Mouse (Mus musculus) spleen, embryonic (tissue): ENCODE data around the gene Polr1b.

Experiments
- CTCF ChIA-PET: fragments of 350-600 bp; sonication (Branson Sonifier 250); formaldehyde crosslinking; loops from one replicate; lab custom pipeline; 2022; lab: Charles Lee

Polr1b gene

DNA sequence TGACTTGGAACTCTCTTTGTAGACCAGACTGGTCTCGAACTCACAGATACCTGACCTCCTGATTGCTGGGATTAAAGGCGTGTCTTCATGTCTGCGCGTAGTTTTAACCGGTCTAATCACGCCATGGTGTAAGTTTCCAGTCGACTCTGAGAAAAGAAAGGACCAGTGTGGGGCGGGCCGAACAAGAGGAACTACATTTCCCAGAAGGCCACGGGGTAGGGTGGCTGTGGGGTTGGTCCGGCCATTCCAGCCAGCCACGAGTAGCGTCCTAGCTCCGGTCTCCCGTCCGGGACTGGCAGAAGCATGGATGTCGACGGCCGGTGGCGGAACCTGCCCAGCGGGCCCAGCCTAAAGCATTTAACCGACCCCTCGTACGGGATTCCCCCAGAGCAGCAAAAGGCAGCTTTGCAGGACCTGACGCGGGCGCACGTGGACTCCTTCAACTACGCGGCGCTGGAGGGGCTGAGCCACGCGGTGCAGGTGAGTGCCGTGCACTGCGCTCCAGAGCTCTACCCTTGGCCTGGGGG lies at the start of gene Polr1b:
Gene Polr1b (plus strand): TSS at position 212 of the 527 bp plus-strand sequence.
- CTCF ChIA-PET: no interaction called here

DNA sequence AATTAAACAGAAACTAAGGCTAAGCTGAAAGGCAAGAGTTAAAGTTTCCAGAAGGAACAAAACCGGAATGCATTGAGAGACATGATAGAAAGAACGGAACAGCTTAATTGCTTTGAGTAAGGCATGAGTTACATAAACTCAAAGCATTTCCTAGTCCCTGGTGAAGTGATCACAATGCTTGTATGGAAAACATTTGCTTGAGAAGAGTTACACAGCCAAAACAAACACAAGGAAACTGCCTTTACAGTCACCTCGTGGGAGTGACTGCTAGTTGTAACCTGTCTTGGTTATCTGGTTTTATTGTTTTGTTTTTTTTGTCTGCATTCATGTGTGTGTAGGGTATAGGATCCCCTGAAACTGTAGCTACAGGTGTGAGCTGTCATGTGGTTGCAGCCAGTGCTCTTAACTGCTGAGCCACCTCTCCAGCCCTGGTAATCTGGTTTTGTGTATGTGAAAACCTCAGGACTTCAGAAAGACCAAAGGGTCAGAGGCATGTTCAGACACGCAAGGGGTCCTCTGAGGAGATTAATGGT lies 48.3 kb upstream of the Polr1b start:
- CTCF ChIA-PET: no interaction called here

DNA sequence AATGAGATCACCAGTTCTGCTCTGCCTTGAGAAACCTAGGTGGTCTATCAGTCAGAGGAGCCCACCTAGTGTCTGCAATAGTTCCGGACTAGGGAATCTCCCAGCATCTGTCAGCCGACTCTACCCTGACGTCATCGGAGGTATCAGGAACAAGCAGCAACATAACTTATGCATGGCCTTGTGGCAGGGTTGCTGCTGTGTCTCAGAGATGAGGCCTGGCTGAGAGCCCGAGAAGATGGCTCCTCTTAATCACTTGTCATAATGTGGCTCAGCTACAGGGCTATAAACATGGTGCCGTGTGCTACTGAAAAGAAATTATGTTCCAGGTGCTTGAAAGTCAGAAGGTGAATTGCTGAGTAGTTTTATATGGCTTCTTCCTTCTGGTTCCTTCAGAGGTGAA lies 45.1 kb upstream of the Polr1b start:
- CTCF ChIA-PET: interaction anchor here (0.7 kb wide), 1 partner anchor 177 kb away, joined by 6 read pairs; no protein-coding TSS in a partner anchor

DNA sequence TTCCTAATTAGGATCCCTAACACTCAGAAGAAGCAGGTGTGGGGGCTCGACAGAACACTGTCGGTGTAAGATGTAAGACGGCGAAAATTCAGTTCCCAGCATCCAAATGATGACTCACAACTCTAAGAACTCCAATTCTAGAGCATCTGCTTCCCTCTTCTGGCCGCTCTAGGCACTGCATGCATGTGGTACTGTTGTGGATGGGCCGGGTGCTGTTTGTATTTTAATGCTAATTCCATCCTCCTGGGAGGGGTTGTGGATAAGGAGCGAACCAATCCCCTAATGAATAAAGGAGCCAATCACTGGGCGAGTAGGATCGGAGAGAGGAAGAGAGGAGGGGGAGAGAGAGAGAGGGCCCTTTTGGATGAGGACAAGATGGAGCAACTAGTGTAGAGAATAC lies 44.2 kb upstream of the Polr1b start:
- CTCF ChIA-PET: no interaction called here

DNA sequence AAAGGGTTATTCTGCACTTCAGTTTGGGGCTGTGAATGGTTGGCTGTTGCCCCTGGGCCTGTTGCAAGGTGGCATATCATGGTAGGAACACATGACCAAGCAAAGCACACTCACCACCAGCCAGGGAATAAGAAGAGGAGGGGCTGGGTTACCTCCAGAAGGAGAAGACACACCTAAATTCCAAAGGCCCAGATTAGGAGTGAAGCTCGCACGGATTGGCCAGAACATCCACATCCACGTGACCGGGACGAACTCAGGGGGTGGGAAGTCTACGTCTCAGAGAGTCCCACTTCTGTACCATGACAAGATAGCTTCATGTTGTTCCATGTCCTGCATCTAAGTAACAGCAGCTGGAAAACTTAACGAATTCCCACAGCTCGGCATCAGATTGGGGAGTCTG lies 43.5 kb upstream of the Polr1b start:
- CTCF ChIA-PET: interaction anchor here (0.6 kb wide), 1 partner anchor 359 kb away, joined by 10 read pairs; no protein-coding TSS in a partner anchor

DNA sequence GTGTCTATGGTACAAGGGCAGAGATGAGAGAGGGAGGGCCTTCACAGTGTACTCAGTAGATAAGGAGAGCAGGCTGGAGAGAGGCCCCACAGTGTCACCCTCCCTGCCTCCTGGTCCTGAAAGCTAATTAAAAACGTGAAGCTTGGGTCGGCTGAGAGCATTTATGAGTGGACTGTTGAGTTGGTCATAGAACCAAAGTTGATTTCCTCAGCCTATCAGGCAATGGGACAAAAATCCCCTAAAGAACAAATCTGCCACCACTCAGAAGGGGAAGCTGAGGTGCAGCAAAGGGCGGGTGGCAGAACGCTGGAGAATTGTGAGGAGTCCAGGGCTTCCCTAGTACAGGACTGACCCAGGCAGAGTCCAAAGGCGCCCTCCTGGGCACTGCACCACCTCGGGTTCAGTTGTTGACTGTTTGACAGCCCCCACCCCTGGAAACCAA lies 42.9 kb upstream of the Polr1b start:
- CTCF ChIA-PET: no interaction called here

DNA sequence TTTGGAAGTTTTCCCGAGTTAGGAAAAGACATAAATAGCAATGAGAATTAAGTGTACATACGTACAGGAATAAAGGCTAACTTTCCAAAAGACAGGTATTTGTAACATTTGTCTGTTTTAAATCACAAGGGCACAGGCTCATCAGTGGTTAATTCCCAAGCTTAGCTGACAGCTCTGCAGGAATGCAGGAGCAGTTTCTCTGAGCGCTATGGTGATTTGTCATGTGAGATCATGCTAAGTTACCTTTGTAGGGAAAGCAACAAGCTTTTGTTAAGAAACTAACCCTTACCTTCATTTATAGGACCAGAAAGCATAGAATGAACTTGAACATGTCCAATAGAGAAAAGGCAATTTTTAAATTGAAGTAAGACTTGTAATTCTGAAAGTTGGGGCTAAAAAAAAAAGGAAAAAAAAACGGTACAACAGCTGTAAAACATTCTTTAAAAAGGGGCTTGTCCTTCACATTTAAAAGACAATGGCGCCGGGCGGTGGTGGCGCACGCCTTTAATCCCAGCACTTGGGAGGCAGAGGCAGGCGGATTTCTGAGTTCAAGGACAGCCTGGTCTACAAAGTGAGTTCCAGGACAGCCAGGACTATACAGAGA lies 39.2 kb upstream of the Polr1b start:
- CTCF ChIA-PET: no interaction called here

DNA sequence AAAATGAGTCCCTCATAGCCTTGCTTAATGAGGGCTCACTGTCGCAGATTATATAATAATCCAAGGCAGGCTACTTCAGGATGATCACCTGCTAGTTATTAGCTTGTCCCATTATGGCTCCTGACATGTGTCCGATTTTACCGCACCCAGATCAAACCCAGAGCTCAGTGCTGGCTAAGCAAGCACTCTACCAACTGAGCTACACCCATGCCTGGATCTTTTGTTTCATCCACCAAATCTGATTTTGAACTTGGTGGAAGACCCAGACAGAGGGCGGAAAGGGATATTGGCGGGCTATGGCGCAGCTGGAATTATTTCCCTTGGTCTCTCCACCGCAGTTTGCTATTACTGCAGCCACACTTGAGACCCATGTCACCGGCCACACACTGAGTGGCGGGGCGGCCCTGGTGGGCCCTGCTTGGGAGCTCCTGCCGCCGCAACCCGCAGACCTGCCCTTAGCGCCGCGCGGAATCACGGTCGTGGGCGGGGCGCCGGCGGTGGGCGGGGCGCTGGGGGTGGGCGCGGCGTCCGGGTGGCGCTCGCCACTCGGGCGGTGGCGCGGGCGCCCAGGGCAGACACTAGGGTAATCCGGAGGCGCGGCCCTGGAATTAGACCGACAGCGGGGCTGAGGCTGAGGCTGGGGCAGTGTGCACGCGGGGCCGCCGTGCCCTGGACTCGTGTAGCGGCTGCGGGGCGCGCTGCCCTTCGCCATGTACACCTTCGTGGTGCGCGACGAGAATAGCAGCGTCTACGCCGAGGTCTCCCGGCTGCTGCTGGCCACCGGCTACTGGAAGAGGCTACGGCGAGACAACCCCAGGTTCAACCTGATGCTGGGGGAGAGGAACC lies 35.1 kb upstream of the Polr1b start, which contains the start of gene Ttl:
Gene Ttl (plus strand): TSS at position 506 of the 846 bp plus-strand sequence.
- CTCF ChIA-PET: interaction anchor here (0.6 kb wide), 1 partner anchor 57 kb away, joined by 7 read pairs; no protein-coding TSS in a partner anchor

DNA sequence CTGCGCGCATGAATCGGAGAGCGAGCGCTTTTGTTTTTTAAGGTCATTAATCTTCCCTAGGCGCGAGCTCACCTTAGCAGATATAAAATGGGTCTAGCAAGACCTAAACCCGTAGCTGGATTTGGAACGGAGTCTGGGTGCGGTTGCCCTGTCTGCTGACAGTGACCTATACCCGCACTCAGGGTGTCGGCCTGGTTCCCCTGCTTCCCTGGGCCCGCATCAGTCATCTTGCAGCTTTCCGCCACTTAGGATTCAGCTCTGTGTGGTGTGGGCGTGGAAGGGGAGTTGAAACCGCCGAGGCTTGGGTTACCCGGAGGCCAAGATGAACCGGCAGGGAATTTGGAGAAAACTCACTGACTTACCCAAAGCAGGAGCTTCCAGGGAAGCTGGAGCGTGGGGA lies 34.5 kb upstream of the Polr1b start:
- CTCF ChIA-PET: interaction anchor here (0.6 kb wide), 1 partner anchor 87 kb away, joined by 6 read pairs; no protein-coding TSS in a partner anchor

DNA sequence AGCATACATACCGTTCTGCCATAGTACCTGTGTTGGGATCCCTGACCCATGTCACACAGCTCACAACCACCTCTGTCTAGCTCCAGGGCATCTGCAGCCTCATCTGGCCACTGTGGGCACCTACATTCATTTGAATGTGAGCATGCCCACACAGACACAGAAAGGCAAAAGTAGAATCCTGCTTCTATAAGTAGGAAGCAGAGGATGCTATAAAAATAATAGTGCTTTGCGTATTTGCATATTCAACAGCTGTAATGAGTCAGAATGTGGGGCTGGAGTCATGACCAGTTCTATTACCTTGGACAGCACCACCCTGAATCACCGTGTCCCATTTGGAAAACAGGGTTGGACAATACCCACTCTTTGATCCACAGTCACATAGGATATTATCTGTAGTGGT lies 30.5 kb upstream of the Polr1b start:
- CTCF ChIA-PET: no interaction called here

DNA sequence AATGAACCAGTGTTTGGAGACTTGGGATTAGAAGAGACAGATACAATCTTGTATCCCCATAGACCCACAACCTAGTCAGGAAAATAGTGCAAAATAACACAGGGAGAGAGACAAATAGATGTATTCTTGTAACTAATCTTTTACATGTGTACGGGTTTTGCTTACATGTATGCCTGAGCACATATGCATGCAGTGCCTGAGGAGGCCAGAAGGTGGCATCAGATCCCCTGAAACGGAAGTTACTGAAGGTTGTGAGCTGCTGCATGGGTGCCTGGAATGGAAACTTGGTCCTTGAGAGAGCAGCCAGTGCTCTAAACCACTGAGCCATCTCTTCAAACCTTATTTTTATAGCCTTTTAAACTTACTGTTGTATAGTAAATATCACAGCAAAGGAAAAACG lies 22.5 kb upstream of the Polr1b start:
- CTCF ChIA-PET: no interaction called here

DNA sequence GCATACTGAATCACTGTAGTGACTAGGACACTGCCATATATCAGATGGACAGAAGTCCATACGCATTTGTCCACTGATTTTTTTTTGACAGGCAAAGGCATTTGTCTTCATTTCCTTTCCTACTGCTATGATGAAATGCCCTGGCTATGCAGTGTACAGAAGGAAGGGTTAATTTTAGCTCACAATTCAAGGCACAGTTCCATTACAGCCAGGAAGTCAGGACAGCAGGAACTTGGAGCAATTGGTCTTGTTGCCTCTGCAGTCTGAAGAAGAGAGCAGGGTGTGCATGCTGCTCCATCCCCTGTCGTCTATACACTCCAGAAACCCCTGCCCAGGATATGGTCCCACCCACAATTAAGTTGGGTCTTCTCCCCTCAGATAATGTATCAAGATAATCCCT lies 21.6 kb upstream of the Polr1b start:
- CTCF ChIA-PET: interaction anchor here (0.6 kb wide), 1 partner anchor 102 kb away, joined by 4 read pairs; no protein-coding TSS in a partner anchor

DNA sequence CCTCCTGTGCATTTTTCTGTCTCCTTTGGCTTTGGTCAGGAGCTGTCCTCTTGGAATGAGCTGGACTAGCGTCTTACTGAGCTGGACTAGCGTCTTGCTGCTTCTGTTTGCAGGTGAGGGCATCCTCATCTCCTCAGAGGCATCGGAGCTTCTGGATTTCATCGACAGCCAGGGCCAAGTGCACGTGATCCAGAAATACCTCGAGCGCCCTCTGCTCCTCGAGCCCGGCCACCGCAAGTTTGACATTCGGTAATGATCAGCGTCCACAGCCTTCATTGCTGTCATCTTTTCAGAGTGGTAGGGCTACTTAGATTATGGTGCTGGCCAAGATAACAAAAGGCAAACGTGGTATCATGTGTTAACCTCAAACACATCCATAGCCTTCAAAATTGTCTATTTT lies 19.7 kb upstream of the Polr1b start:
- CTCF ChIA-PET: no interaction called here

DNA sequence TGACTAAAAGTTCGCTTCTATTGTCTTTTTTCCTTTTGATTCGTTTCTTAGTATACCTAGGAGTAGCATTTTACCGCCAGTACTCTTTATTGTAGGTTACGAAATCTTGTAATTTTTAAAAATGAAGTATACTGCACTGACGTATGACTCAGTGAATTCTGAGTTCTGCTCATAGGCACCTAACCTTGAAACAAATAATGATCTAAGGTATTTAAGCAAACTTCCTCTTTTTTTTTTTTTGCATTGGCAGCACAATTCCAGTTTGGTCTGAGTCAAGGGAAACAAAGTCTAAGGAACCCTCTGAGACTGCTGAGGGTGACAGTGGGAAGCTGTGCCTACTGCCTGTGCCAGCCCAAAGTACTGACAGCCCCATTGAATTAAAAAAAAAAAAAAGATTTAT lies 17.3 kb upstream of the Polr1b start:
- CTCF ChIA-PET: interaction anchor here (0.6 kb wide), 2 partner anchors 273 to 1635 kb away, joined by 4 read pairs; no protein-coding TSS in a partner anchor

DNA sequence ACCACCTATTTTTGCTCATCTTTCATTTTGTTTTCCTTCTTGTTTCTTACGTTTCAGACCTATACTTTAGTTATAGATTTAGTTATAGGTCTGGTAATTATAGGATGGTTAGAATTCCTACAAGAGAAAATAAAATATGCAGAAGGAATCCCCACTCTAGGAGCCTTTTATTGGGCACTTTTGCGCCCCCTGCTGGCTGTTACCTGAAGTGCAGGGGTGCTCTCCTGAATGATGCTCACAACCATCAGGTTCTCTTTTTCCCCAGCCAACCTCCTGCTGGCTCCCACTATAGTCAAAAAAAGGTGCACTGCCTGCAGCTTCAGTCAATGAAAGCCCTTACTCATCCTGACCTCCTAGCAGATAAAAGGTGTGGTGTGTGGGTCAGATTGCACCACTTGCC lies 15.8 kb upstream of the Polr1b start:
- CTCF ChIA-PET: no interaction called here

DNA sequence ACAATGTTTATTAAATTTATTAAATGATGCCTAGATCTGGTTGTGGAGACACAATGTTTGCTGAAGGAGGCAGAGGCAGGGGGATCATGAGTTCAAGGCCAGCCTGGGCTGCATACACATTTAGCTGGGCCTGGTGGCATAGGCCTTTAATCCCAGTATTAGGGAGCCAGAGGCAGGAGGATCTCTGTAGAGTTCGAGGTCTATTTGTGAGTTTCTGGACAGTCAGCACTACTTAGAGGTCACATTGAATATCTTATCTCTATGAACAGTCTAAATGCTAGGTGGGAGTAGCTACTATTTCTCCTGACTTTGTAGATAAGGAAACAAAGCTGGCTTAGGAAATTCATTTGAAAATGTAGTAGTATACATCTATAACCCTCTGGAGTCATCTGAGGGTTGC lies 13.3 kb upstream of the Polr1b start:
- CTCF ChIA-PET: interaction anchor here (0.6 kb wide), 1 partner anchor 1615 kb away, joined by 3 read pairs; no protein-coding TSS in a partner anchor

DNA sequence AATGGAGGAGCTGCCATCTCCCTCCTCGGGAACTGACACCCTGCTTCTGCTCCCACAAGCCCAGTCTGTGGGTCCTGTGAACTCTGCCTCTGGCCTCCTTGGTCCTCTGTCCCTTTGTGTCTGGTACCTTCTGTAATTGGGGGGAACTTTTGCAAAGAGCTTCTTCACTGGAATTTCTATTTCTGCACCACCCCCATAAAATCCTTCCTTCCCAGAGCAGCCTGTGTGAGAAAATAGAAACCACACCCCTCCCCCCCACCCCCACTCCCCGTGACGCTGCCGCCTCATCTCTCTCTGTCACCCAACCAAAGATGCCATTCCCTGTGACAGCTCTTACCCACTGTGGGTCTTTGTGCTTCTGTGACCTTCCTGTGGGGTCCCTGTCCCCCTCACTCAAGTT lies 10.4 kb upstream of the Polr1b start:
- CTCF ChIA-PET: interaction anchor here (0.6 kb wide), 1 partner anchor 44 kb away, joined by 3 read pairs; no protein-coding TSS in a partner anchor

DNA sequence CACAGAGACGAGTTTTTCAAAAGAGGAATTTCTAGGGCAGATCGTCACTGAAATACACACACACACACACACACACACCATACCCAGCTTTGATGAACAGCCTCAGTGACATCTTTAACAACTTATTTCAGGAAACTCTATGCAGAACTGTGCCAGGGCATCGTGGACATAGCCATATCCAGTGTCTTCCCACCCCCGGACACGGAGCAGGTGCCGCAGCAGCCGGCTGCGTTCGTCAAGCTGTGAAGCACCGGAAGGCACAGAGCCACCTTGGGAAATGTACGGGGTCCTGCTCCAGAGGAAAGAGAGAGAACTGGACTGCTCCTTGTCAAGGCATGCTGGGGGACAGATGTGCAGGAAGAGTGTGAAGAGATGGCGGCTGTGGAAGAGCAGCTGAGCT lies 8.0 kb upstream of the Polr1b start:
- CTCF ChIA-PET: no interaction called here

DNA sequence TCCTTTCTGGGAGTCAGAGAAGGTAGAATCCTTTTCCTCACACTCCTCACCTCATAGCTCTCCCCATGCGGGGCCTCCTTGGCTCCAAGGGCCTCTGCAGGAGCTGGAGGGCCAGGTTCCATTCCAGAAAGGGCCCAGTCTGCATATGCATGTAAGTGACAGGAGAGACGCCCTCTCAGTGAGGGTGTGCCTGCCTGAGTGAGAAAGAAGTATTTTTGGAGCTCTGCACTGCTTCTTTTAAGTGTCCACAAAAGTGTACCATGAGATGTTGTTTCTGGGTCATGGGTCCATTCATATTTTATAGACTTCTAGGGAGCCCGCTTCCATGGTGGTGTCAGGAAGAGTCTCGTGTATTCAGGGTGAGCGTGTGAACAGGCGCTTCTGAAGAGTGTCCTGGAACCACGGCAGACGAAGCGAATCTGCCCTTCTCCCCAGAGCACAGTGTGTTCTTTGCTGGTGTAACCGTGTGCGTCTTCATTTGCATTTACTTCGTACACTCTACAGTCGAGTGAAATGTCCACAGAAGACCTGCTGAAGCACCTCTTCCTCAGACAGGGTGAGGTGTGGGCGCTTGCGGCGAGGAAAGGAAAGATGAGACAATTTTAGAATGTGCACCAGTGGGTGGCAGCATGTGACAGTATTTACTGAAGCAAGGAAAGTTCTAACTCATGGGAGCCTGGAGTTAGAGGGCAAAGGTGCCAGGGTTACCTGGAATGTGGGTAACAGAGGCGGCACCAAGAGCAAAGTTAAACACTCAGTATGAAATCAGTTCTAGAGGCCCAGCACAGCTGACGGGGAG lies 6.7 kb upstream of the Polr1b start:
- CTCF ChIA-PET: no interaction called here

DNA sequence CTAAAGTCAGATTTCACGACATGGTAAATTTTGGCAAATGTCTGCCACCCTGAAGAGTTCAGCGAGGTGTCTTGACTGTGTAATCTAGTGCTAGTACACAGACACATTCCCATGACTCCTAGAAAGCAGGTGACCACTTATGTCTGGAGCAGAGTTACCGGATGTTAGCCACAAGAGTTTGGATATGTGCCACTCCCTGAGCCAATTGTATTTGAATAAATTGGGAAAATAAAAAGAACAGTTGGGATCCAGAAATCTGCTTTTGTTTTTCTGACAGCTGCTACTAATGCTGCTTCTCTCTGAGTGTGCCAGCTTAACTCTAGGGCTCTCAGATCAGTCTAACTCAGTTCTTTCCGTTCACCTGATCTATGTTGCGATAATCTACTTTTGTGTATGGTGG lies 12.1 kb downstream of the Polr1b start:
- CTCF ChIA-PET: no interaction called here

DNA sequence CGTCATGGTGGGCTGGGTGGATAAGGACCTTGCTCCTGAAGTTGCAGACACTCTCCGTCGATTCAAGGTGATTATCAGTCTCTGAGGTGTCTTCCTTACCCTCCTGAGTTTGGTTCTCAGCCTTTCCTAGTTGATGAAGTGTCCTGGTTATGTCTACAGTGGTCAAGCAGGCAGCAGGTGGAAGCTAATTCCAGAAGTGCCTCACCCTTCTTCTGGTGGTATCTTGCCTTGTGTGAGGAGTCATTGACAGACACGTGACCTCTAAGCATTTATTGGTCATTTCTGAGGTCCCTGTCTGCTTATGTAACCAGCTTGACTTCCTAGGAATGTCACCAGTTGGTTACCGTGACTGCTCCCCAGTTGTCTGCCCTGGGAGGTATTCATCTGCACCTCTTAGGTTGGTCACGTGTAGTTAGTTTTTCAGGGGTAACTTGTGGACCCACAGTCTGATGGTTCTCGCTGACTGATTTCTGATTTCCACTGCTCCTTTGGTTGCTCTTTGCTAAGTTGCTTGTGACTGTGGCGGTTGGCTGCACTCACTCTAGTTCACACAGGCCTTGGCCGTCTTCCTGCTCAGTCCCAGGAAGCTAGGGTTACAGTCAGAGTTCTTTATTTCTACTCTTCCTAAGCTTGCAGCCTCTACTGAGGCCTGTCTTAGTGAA lies 15.0 kb downstream of the Polr1b start:
- CTCF ChIA-PET: no interaction called here
